Mouse (Mus musculus): Measurements from ENCODE around the gene Atp6v1g3. TPM values are rescaled to one million over a fixed set of nuclear protein-coding genes. Genes with fewer than 3 reads are reported as not detected.

Gene Atp6v1g3
- polyA plus RNA-seq, 2 experiments = not detected

DNA sequence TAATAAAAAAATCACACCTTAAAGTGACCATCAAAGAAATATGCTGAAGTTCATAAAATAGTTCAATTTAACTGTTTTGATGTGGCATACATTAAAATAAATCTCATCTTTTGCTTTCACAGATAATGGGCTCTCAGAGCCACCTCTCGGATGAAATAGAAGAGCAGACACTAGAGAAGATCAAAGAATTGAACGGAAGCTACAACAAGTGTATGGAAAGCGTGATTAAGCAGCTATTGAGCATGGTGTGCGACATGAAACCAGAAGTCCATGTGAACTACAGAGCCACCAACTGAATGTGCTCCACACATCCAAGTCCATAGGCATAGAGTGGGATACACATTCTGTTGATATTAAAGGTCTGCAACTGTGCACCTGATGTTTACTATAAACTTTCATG is 14.1 kb downstream of the Atp6v1g3 start:
- no peak overlapping the region for H3K4me2 ChIP-seq (ENCODE audit: low read depth)
- H3K4me1 ChIP-seq (replicated peaks; ENCODE audit: control insufficient read depth in 2 of 2, insufficient read depth in 2 of 2, low read length in 1 of 2) = no peaks in the 10 kb centered on the region
- DNase-seq (ENCODE audit: low read depth in 3 of 3, low spot score in 3 of 3) (no peak), ATAC-seq (ENCODE audit: insufficient read depth) (no peak)
- no peaks in the 10 kb centered on the region for H3K27me3 ChIP-seq (ENCODE audit: control insufficient read depth, insufficient read depth, low read length)
- no peak overlapping the region for H3K9ac ChIP-seq (replicated peaks)
- no peaks in the 10 kb centered on the region for H3K36me3 ChIP-seq (replicated peaks; ENCODE audit: control insufficient read depth, insufficient read depth, low read depth)
- H3K4me3 ChIP-seq (ENCODE audit: insufficient read depth in 1 of 2, low read depth in 2 of 2, low read length in 2 of 2) = no peak overlapping the region
- H3K27ac ChIP-seq = no peak overlapping the region
- no peak for TF ChIP-seq EP300 (IDR thresholded peaks at IDR 0.05; ENCODE audit: low read depth)
- no peak for TF ChIP-seq CTCF (IDR thresholded peaks at IDR 0.05; ENCODE audit: low read depth)
- H3K9me3 ChIP-seq (ENCODE audit: control insufficient read depth, low read length) = no peaks in the 10 kb centered on the region
- 67% methylated on average over 4 of the region's 4 CpGs for WGBS (ENCODE audit: insufficient replicate concordance)

DNA sequence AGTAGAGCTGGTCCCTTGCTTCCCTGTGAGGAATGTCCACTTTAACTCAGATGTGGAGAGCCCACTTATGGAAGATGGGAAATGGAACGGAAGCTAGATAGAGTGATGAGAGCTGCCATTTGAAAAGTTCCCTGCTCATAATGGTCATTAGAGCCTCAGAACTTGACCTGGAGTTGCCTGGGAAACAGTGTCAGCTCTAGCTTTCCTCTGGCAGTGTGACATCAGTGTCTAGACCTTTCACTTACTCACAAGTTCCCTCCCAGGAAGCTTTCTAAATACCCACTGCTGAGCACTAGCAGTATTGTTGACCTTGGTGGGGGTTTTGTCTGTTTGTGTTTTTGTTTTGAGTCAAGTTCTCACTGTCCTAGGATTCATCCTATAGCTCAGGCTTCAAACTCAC is 15.2 kb downstream of the Atp6v1g3 start:
- 59% methylated on average over 1 of the region's 1 CpGs for WGBS (ENCODE audit: insufficient replicate concordance)
- Histone ChIP-seq H3K9ac (replicated peaks) (no peak overlapping the region), H3K4me1 (replicated peaks; ENCODE audit: control insufficient read depth in 2 of 2, insufficient read depth in 2 of 2, low read length in 1 of 2) (no peaks in the 10 kb centered on the region), H3K9me3 (ENCODE audit: control insufficient read depth, low read length) (no peaks in the 10 kb centered on the region), H3K36me3 (replicated peaks; ENCODE audit: control insufficient read depth, insufficient read depth, low read depth) (no peaks in the 10 kb centered on the region), H3K4me2 (ENCODE audit: low read depth) (no peak overlapping the region), H3K27me3 (ENCODE audit: control insufficient read depth, insufficient read depth, low read length) (no peaks in the 10 kb centered on the region), H3K27ac (no peak overlapping the region), H3K4me3 (ENCODE audit: insufficient read depth in 1 of 2, low read depth in 2 of 2, low read length in 2 of 2) (no peak overlapping the region)
- no peak for TF ChIP-seq CTCF (IDR thresholded peaks at IDR 0.05; ENCODE audit: low read depth)
- no peak for TF ChIP-seq EP300 (IDR thresholded peaks at IDR 0.05; ENCODE audit: low read depth)
- ATAC-seq (ENCODE audit: insufficient read depth) = no peak
- no peak for DNase-seq (ENCODE audit: low read depth in 3 of 3, low spot score in 3 of 3)

DNA sequence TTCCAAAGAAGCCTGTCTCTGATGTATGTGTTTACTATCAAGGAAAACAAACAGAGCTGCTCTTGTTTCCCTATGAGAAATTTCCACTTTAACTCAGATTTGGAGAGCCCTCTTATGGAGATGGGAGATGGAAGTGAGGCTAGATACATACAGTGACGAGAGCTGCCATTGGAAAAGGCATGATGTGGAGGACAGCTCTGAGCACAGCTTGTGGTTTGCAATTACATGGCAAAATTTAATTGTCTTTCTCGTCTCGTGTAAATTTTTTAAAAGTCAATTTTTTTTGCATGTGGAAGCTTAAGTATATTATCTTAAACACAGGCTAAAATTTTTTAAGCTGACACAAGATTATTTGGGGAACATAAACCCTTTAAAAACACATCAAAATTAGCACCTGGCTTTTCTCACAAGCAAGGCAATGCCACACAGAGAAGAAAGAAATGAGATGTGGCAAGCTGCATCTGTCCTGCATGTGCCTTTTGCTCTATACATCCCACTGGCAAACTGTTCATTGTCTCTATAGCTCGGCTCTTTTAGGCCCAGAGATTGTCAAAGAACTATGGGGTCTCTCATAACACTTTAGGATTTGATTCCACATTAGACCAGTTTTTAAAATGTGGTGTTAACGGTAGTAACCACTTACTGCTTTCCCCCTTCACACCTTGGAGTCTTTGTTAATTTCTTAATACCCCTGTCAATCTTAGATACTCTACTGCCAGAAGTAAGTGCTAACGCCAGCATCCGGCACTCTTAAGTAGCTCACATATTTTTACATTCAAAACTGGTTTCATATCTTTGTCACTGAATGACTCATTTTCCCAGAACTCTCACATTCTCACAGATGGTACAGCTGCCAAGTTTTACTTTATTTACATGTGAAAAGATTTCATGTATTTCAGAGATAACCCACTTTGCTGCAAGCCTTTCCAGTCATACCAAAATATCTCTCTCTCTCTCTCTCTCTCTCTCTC is 16.2 kb downstream of the Atp6v1g3 start:
- Histone ChIP-seq H3K27ac (no peak overlapping the region), H3K4me1 (replicated peaks; ENCODE audit: control insufficient read depth in 2 of 2, insufficient read depth in 2 of 2, low read length in 1 of 2) (no peaks in the 10 kb centered on the region), H3K27me3 (ENCODE audit: control insufficient read depth, insufficient read depth, low read length) (no peaks in the 10 kb centered on the region), H3K4me2 (ENCODE audit: low read depth) (no peak overlapping the region), H3K9ac (replicated peaks) (no peak overlapping the region), H3K36me3 (replicated peaks; ENCODE audit: control insufficient read depth, insufficient read depth, low read depth) (no peaks in the 10 kb centered on the region), H3K9me3 (ENCODE audit: control insufficient read depth, low read length) (no peaks in the 10 kb centered on the region), H3K4me3 (ENCODE audit: insufficient read depth in 1 of 2, low read depth in 2 of 2, low read length in 2 of 2) (no peak overlapping the region)
- DNase-seq (ENCODE audit: low read depth in 3 of 3, low spot score in 3 of 3) (no peak), ATAC-seq (ENCODE audit: insufficient read depth) (no peak)
- 56% methylated on average over 7 of the region's 7 CpGs for whole genome bisulfite sequencing (ENCODE audit: insufficient replicate concordance)
- TF ChIP-seq EP300 (IDR thresholded peaks at IDR 0.05; ENCODE audit: low read depth) (no peak), CTCF (IDR thresholded peaks at IDR 0.05; ENCODE audit: low read depth) (no peak)

DNA sequence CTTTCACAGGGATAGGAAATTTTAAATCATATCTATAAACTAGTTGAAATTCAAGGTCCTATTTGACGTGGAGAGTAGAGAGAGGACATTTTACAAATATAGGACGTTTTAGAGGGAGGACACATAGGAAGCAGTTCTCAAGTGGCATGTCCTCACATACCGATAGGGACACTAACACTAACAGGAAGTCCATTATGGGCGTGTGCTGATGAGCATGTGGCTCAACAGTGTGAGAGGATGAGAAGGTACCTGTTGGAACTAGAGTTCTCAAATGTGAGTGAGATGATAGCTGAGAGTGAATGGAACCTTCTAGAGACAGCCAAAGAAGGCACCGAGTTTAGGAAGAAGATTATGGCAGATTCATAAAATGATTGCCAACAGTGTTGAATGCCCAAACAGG is 17.9 kb downstream of the Atp6v1g3 start:
- Histone ChIP-seq H3K4me3 (ENCODE audit: insufficient read depth in 1 of 2, low read depth in 2 of 2, low read length in 2 of 2) (no peak overlapping the region), H3K27ac (no peak overlapping the region), H3K4me1 (replicated peaks; ENCODE audit: control insufficient read depth in 2 of 2, insufficient read depth in 2 of 2, low read length in 1 of 2) (no peaks in the 10 kb centered on the region), H3K9me3 (ENCODE audit: control insufficient read depth, low read length) (no peaks in the 10 kb centered on the region), H3K27me3 (ENCODE audit: control insufficient read depth, insufficient read depth, low read length) (no peaks in the 10 kb centered on the region), H3K4me2 (ENCODE audit: low read depth) (no peak overlapping the region), H3K36me3 (replicated peaks; ENCODE audit: control insufficient read depth, insufficient read depth, low read depth) (no peaks in the 10 kb centered on the region), H3K9ac (replicated peaks) (no peak overlapping the region)
- no peak for DNase-seq (ENCODE audit: low read depth in 3 of 3, low spot score in 3 of 3)
- TF ChIP-seq EP300 (IDR thresholded peaks at IDR 0.05; ENCODE audit: low read depth) (no peak), CTCF (IDR thresholded peaks at IDR 0.05; ENCODE audit: low read depth) (no peak)
- WGBS (ENCODE audit: insufficient replicate concordance) = 45% methylated on average over 5 of the region's 5 CpGs
- ATAC-seq (ENCODE audit: insufficient read depth) = no peak

DNA sequence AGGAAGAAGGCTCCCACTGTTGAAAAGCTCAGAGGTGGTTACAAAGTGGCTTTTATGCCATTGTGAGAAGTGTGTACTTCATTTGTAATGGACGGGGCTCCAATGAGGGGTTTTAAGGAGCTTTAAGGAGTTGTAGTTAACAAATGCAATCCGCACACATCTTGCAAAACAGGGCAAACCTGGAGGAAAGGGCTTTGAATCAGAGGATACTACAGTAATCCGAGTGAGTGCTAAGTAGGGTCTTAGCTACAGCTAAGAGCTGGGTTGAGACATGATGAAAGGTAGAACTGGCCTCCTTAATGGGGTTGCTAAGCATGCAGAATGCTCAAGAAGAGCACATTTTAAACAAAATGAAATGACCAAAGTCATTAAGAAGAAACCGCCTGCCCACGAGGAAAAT is 20.9 kb downstream of the Atp6v1g3 start:
- no peak overlapping the region for H3K9ac ChIP-seq (replicated peaks)

More for the DNA sequence above, 20.9 kb downstream of the Atp6v1g3 start:
- H3K36me3 ChIP-seq (replicated peaks; ENCODE audit: control insufficient read depth, insufficient read depth, low read depth) = no peaks in the 10 kb centered on the region
- no peaks in the 10 kb centered on the region for H3K27me3 ChIP-seq (ENCODE audit: control insufficient read depth, insufficient read depth, low read length)
- H3K9me3 ChIP-seq (ENCODE audit: control insufficient read depth, low read length) = no peaks in the 10 kb centered on the region
- ATAC-seq (ENCODE audit: insufficient read depth) (no peak), DNase-seq (ENCODE audit: low read depth in 3 of 3, low spot score in 3 of 3) (no peak)
- no peak overlapping the region for H3K4me3 ChIP-seq (ENCODE audit: insufficient read depth in 1 of 2, low read depth in 2 of 2, low read length in 2 of 2)
- no peak for TF ChIP-seq EP300 (IDR thresholded peaks at IDR 0.05; ENCODE audit: low read depth)
- no peak for TF ChIP-seq CTCF (IDR thresholded peaks at IDR 0.05; ENCODE audit: low read depth)
- no peak overlapping the region for H3K27ac ChIP-seq
- WGBS (ENCODE audit: insufficient replicate concordance) = 59% methylated on average over 5 of the region's 5 CpGs
- H3K4me2 ChIP-seq (ENCODE audit: low read depth) = no peak overlapping the region
- H3K4me1 ChIP-seq (replicated peaks; ENCODE audit: control insufficient read depth in 2 of 2, insufficient read depth in 2 of 2, low read length in 1 of 2) = 0 out of 4 replicates have a peak, but pooled peaks cover 0 to under 1% of the 10 kb centered on the region in 2 experiments

Measured in liver, embryonic 14.5 days (tissue).